Mouse (Mus musculus) lung, postnatal 25 days (tissue): ENCODE results near the gene Gm9803.
"Not testable (repeated sequence)": the region's sequence is repeated elsewhere in the genome, so short reads cannot be mapped to it uniquely, and the experiment has no call there.

Source experiments
- DNase-seq: peaks from one replicate; pipeline ENCODE4 v3.0.0; 2022; ENCODE audit warnings: low spot score

Gene Gm9803

DNA sequence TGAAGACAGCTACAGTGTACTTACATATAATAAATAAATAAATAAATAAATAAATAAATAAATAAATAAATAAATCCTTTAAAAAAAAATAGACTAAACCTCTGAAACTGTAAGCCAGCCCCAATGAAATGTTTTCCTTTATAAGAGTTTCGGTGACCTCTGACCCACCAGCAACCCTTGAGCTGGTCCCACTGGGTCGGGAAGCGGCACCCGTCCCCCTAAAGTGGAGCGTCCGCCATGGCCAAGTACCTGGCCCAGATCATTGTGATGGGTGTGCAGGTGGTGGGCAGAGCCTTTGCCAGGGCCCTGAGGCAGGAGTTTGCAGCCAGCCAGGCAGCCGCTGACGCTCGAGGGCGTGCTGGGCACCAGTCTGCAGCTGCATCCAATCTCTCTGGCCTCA, at the start of gene Gm9803:
Gene Gm9803, plus strand, starts transcription at position 154 of the 400 bp plus-strand sequence.
- not testable (repeated sequence) for DNase-seq

DNA sequence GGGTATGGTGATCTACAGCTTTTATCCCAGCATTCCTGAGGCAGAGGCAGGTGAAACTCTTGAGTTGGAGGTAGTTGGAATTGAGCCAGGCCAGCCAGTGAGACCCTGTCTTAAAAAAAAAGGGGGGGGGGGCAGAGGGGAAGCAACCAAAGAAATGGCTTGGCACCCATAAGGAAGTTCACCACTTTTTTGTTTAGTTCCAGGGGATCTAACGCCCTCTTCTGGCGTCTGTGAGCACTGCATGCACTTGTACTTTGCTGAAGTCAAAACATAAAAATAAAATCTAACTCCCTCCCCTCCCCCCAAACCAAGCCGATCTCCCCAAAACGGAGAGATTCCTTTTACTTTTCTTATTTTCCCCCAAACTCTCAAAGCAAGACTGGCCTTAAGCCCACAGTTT, 48.5 kb upstream of the Gm9803 start:
- DNase-seq, result no peak

DNA sequence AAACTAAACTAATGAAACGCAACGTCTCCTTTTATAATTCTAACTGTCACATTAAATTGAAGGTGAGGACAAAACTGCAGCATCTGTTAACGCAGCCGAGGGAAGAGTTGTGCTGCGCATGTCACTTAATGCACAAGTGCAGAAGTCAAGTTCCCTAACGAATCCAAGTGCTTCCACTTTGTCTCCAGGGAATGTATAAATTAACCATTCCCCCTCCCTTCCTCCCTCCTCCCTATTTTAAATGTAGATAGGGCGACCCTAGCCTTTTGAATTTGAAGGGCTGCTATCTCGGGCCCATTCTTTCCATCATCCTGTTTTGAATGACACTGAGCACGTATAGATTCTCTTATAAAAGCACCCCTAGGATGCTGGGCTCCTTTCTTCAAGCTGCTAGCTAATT, 46.4 kb upstream of the Gm9803 start:
- DNase-seq, result no peak

DNA sequence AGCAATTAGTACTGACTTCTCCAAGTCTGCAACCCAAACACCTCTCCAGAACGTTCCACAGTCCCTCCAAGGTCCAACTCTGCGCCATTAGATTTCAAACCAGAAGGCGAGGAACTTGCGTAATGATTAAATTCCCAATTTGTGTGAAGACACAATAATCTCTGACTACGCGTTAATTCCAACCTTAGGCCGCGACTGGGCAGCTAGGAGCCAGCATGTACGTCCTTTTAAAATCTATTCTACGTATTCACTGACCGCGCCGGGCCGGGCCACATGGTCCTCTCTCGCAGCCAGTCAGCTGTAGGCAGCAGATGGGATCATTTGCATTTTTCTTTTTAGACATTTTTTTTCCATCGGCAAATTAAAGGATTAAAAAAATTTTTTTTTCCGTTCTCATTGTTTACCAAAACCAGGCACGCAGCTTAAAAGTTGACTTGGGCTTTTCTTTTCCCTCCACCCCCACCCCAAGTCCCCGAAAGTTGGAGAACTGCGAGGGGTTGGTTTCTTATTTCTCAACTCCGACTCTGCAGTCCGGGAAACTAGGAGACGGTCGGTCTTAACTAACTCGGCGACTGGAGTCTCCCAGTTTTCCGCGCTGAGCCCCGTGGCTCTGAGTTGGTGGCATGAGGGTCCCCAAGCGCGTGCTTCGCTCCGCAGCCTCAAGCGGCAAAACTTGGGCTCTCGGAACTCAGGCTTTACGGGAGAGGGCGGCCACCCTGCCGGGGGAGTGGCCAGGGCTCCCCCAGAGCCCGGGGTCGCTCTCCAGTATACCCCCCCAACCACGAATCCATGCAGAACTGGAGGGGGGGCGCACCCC, 45.8 kb upstream of the Gm9803 start:
- DNase-seq, result peak; percentile 48

DNA sequence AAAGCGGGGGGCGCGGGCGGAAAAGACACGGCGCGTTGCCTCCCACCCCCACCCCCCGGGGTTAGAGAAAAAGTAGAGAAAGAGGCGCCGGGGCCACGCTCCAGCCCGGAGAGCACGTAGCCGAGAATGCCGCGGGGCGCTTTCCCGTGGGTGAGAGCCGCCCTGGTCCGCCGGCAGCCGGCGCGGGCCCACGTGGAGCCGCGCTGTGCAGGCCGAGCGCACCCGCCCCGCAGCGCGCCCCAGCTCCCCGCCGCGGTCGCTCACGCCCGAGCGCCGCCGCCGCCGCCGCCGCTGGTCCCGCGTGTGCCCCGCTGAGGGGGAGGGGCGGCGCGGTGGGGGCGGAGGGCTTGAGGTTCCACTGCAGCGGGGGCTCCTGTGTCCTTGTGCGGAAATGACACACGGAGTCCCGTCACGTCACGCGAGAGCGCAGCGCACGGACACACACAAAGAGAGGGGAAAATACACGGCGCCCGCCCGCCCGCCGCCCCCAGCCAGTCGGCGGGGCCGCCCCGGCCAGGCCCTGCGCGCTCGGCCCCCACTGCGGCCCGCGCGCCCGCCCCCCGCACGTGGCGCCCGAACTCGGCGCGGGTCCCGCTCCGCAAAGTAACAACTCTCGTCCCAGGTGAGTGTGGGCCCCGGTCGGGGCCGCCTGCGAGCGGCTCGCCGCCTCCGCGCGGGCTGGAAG, 45.0 kb upstream of the Gm9803 start, which contains the start of gene Bend3:
Gene Bend3, plus strand, starts transcription at position 81 of the 685 bp plus-strand sequence.
- peak; percentile 27 for DNase-seq

DNA sequence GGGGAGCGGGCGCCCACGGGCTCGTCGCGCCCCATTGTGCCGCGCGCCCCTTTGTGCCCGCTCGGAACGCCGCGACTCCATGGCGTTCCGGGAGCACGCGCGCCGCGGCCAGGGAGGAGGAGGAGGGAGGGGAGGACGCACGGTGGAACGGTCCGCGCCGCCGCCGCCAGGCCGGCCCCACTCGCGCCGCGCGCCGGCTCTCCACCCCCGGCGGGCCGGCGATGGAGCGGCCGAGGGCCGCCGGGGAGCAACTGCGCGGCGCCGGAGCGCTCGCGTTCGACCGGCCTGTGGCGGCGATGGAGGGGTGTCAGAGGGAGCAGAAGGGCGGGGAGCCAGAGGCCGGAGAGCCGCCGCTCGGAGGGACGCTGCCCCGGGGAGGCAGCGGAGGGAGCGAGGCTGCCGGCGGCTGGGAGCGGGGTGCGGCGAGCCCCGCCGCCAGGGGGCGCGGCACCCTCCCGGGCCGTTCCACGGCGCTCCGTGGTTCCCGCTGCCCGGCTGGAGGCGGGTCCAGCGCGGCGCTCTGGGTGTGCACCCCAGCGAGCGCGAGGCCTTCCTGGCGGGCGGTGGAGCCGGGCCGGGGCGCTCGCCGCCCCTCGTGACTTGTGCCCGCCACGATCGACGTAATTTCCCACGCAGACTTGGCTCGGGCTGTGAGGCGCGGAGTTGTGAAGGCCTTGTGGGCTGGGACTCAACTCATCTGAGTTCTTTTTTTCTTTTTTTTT, 44.3 kb upstream of the Gm9803 start:
- peak; percentile 87 for DNase-seq

DNA sequence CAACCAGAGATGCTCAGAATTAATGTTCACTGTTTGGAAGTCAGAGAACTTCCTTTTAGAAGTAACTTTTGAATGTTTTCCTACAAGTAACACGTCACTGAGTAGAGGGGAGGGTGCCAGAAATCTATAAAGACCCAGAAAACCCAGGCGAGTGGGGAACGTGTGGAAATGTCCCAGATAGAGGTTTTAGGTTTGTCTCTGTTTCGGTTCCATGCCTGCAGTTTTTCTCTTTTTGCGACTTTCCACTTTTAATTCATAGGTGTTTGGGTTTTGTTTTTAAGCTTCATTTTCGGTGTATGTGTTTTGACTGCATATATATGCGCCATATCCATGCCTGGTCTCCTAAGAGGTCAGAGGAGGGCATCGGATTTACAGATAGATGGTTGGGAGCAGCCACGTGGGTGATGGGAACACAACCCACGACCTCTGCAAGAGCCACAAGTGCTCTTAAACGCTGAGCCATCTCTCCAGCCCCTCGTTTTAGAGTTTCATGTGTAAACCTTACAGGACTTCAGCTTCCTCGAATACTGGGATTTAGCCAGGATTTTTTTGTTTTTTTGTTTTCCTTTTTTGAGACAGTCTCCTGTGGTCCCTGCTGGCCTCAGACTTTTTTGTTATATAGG, 43.5 kb upstream of the Gm9803 start:
- DNase-seq, result no peak

DNA sequence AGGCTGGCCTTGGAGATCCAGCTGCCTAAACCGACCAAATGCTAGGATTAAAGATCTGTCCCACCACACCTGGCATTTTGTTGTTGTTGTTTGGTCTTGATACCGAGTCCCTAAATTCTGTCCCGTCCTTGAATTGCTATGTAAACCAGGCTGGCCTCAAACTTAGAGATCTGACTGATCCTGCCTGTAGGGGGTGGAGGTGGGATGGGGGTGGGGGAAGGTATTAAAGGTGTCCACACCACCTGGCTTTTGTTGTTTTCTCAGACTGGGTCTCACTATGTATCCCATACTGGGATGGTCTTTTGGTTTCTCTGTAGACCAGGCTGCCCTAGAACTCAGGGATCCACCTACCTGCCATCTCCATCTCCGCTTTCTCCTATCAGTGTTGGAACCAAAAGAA, 42.7 kb upstream of the Gm9803 start:
- DNase-seq, result no peak

DNA sequence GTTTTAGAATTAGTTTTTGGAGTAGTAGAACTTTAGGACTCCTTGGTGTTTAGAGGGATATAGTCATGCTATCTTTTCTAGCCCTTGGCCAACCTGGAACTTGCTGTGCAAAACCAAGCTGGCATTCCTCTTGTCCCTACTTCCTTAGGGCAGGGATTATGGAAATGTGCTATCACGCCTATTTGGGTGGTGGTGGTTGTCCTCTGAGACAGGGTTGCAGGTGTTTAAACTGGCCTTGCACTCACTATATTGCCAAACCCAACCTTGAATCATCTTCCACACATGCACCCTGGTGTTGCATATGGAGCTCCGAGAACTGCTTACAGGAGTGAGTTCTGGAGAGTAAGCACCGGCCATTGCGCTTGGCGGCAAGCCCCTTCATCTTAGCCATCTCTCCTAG, 41.9 kb upstream of the Gm9803 start:
- no peak for DNase-seq

DNA sequence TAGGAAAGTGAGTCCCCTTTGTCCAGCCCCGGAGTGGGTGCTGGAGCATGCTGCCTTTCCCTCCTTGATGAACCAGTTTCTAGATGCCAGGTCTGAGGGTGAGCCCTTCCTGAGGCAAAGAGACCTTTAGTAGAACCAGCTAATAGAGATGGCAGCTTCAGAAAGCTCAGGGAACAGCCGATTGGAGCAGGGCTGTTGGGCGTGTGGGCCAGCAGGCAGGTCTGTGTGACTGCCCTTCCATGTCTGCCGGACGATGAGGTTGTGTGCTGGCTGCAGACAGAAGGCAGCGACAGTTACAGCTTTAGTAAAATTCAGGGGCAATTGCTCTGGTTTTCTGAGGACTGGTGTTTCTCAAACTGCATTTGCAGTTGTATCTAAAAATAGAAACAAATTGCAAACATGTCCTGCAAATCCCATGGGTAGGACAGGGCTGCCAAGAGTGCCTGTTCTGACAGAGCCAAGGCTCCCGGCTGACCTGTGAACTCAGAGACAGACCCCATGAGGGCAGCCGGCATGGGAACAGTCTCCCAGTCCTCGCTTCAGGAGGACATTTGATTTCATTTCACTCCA, 40.4 kb upstream of the Gm9803 start:
- no peak for DNase-seq

DNA sequence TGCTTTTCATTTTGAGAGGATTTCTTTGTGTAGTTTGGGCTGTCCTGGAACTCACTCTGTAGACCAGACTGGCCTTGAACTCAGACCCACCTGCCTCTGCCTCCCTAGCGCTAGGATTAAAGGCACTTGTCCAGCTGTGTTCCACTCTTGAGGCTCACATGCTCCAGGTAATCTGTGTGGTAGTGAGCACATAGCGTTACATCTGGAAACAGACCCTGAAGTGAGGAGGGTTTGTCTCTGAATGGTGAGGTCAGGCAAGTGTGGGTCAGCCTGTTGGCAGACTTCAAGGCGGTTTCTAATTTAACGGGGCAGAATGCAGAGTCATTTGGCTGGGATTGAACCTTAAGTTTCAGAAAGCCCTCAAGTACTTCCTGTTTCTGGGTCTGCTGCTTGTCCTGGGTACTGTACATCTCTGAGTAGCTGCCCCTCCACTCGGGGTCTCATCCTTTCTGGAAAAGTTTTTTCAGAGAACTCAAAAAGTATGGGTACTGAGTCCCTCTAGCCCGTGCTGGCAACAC, 38.1 kb upstream of the Gm9803 start:
- no peak for DNase-seq

DNA sequence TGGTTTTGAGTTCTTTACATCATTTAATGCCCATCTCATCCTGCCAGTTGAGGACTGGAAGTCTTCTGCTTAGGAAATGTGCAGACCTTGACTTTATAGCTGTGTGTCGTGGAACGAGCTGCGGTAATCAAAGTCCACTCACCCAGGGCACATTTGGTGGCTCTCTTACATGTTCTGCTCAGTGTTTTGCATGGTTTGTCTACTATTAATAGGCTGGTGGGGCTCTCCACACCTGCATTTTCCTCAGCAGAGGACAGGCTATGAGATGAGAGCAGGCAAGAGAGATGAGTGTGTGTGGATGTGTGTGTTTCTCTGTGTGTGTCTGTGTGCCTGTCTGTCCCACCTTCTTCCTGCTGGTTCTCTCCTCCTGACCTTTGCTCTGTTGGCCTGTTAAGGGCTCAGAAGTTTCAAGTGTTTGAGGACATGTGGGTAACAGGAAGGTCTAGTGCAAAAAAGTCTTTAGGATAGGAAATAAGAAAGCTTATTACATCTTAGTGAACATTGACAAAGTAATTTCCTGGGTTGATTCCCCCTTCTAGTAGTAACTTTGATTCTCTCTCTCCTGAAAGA, 36.4 kb upstream of the Gm9803 start:
- no peak for DNase-seq

DNA sequence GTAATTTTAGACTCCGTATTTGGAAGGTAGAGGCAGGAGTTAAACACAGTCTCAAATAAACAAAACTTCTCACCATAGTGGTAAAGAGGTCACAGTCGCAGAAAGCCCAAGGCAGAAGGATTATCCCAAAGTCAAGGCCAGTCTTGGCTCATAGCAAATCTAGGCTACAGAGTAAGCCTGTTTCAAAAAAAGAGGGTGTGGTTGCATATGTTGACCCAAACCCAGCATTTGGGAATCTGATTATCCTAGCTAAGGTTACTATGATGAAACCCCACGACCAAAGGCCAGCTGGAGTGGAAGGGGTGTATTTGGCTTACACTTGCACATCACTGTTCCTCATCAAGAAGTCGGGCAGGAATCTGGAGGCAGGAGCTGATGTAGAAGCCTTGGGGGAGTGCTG, 35.6 kb upstream of the Gm9803 start:
- no peak for DNase-seq

DNA sequence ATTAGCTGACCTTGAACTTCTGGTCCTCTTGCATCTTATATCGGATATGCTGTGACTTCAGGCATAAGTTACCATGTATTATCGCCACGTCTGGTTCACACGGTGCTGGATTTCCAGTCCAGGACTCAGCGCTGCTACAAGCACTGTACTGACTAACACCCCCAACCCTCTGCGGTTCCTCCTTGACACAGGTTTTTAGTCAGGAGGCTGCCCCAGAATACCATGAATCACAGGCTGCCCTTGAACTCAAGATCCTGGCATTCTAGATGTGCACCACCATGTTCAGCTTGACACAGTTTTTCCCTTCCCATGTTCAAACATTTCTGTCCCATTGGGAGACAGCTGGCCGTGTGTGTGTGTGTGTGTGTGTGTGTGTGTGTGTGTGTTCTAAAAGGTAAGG, 34.7 kb upstream of the Gm9803 start:
- DNase-seq, result no peak

DNA sequence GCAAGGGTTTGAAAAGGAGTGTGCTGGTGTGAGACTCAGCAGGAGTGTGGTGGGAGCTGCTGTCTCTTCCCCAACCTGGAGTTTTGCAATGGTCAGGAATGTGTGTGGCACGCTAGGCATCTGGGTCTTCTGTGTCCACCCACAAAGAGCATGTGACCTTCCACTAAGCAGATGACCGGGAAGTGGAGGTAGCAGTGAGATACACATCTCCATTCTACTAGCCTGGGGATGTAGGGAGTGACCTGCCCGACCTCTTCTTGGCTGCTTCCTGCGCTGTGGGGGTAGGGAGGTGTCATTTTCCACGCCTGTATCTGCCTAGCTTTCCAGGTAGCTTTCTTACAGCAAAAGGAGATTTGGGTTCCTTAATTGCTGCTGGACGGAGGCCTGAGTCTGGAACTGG, 34.3 kb upstream of the Gm9803 start:
- no peak for DNase-seq

DNA sequence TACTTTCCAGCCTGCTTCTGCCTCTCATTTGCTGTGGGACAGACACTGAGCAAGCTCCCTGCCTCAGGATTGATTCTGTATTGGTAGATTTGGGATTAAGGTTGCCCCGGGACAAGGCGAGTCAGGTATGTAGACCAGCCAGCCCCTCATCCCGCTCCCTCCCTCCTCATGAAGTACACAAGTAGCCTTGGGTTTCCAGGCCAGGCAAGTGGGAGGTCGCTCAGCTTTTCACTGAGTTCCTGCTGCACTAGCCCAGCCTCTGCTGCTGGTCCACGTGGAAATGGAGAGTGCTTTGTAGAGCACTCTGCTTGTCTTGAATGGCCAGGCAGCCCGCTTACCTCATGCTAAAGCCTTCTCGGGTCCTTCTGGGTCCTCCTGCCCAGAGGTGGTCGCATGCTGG, 33.9 kb upstream of the Gm9803 start:
- no peak for DNase-seq

DNA sequence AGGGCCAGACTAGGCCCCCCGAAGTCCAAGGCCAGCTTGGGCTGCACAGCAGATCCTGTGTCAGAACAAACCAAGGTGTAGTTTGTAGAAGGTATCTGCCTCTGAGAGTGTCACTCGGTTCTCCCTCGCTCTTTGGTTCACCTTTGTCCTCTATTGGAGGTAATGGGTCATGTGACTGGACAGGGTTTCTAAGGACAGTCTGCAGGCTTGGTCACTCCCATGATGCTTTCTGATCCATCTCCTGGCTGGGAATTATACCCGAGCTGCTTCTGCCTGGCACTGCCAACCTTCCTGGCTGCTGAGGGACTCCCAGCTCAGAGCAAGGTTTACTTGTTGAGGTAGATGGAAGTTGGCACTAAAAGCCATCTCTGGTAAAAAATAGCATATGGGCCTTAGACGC, 33.0 kb upstream of the Gm9803 start:
- no peak for DNase-seq

DNA sequence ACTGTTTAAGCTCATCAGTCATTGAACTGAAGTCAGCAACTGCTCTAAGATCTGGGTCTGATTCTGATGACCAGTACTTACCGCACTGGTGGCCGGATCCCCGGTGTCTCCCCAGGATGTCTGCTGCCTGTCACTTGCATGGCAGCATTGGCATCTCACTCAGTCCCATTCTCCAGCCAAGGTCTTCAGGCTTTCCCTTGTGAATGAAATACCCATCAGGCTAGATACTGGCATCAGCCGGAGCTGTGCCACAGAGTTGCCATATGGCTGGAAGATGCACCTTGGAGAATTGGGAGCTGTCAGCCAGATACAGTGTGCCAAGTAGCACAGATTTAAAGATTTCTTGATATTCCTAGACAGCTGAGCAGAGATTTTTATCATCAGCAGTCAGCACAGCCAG, 21.3 kb upstream of the Gm9803 start:
- no peak for DNase-seq

DNA sequence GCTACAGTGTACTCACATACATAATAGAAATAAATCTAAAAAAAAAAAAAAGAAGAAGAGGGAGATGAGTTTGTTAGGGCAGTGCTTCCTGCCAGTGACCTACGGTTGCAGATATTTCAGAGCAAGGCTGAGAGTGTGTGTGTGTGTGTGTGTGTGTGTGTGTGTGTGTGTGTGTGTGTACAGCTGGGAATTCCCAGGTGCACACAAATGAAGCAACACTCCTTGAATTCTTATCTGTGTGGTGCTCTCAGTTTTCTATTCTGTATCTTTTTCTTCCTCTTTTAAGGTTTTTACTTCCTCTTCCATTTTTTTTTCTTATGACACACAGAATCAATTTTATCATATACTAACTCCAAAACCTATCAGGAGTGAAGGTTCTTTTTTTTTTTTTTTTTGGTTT, 19.6 kb upstream of the Gm9803 start:
- no peak for DNase-seq

DNA sequence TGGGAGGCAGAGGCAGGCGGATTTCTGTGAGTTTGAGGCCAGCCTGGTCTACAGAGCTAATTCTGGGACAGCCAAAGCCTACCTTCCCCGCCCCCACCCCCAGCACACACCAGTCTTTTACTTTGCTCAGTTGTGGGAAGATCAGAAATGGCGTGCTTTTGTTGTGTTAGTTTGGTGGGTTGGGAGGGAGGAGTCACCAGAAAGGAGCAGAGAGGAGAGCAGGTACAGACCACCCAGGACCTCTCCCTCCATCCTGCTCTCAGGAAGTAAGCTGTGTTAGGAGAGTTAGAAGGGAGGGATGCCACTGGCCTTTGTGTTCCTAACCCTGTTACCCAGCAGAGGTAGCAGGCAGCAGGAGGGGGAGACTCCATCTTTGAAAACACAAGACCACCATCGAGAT, 16.8 kb upstream of the Gm9803 start:
- no peak for DNase-seq

DNA sequence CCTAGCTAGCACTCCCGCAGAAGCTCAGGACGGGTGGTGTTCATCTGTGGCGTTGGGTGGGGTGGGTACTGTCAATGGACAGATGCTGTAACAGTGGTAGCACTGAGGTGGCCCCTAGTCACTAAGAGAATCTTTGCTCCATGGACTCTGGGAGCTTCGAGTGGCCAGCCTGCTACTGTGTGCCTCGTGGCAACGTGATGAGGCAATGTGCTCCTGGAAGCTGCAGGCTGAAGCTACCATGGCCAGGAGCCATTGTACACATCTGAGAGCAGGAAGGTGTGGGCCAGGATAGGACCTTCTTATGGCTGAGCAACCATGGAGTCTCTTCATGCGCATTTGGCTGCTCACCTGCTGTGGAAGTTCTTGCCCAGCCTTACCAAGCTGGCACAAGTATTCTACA, 14.7 kb upstream of the Gm9803 start:
- DNase-seq, result no peak

DNA sequence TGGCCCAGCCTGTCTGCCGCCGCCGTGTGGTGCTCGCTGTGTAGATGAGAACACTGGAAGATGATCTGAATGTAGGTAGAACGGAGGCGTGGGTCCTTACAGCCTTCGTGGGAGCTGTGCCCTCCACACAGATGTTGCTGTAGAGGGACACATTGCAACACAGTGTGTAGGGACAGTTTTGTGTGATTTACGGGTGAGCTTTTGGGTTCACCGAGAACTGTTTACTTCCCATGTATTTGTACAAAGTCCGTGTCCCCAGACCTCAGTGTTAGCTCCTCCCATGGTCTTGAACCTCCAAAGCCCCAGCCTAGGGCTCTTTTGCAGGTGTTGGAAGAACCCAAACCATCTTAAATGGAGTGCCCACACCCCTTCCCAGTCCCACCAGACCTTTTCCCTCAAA, 10.9 kb upstream of the Gm9803 start:
- no peak for DNase-seq
